Mouse (Mus musculus) kidney, embryonic 15.5 days (tissue): Measurements from ENCODE around the gene Glycam1. TPM values are rescaled to one million over a fixed set of nuclear protein-coding genes. Genes with fewer than 3 reads are reported as not detected.
"Not testable (repeated sequence)": the region's sequence is repeated elsewhere in the genome, so short reads cannot be mapped to it uniquely, and the experiment has no call there.

Source experiments
- ATAC-seq: fragments of 200-750 bp; cut with Nextera tagmentation; replicated peaks from 2 replicates; pipeline ENCODE4 v1.8.0; 2017; ENCODE audit warnings: moderate TSS enrichment; ENCODE audit not compliant: low FRiP score
- H3K27ac ChIP-seq: fragments of 300-500 bp; sonication (generic); 2 replicates; pipeline ENCODE4 v1.5.1; 2015; ENCODE audit warnings: mild to moderate bottlenecking, inconsistent platforms
- H3K27me3 ChIP-seq: fragments of 300-500 bp; sonication (generic); 2 replicates; pipeline ENCODE4 v1.6.1; 2015; ENCODE audit warnings: inconsistent platforms
- H3K36me3 ChIP-seq: fragments of 300-500 bp; sonication (generic); 2 replicates; pipeline ENCODE4 v1.6.1; 2015; ENCODE audit warnings: inconsistent platforms
- H3K4me1 ChIP-seq: fragments of 300-500 bp; sonication (generic); 2 replicates; pipeline ENCODE4 v1.6.1; 2015; ENCODE audit warnings: inconsistent platforms
- H3K4me2 ChIP-seq: fragments of 300-500 bp; sonication (generic); 2 replicates; pipeline ENCODE4 v1.6.1; 2015; ENCODE audit warnings: moderate library complexity, mild to moderate bottlenecking, inconsistent platforms
- H3K4me3 ChIP-seq: fragments of 300-500 bp; sonication (generic); replicated peaks from 2 replicates; pipeline ENCODE4 v1.5.1; 2015; ENCODE audit warnings: mild to moderate bottlenecking, inconsistent platforms
- H3K9ac ChIP-seq: fragments of 300-500 bp; sonication (generic); 2 replicates; pipeline ENCODE4 v1.6.1; 2015; ENCODE audit warnings: mild to moderate bottlenecking, inconsistent platforms
- H3K9me3 ChIP-seq: fragments of 300-500 bp; sonication (generic); replicated peaks from 2 replicates; pipeline ENCODE4 v1.6.1; 2016; ENCODE audit warnings: inconsistent platforms
- WGBS: fragments of 180-500 bp; shearing (Covaris S2); methylation state at CpG from one replicate; pipeline ENCODE4 v1.1.7; 2015; ENCODE audit warnings: mixed read lengths; 5-methylcytosine and 5-hydroxymethylcytosine counted together
- polyA plus RNA-seq: library from polyadenylated mRNA; unstranded; fragments of >200 nt; fragmentation: Nextera tagmentation; extraction: Ambion mirVana; gene quantifications from 2 replicates; pipeline ENCODE4 v1.2.1, GENCODE M21; 2015

Gene Glycam1
- polyA plus RNA-seq = not detected in 2 replicates

GRCm38 (mm10) chr15:103564981-103565380 lies at the start of gene Glycam1:
Gene Glycam1, minus strand, starts transcription at chr15:103565081.
- H3K27ac ChIP-seq = no peak within 1 kb of the TSS
- H3K4me2 ChIP-seq = no peak within 1 kb of the TSS
- no peaks in the 10 kb centered on the region for H3K4me1 ChIP-seq
- H3K9me3 ChIP-seq = no peaks in the 10 kb centered on the region
- no peaks in the 10 kb centered on the region for H3K36me3 ChIP-seq
- no peak within 1 kb of the TSS for H3K9ac ChIP-seq
- ATAC-seq = no peak
- H3K27me3 ChIP-seq = no peaks in the 10 kb centered on the region
- no peak within 1 kb of the TSS for H3K4me3 ChIP-seq

GRCm38 (mm10) chr15:103604481-103604880 lies 39.6 kb upstream of the Glycam1 start:
- Histone ChIP-seq H3K36me3 (no peaks in the 10 kb centered on the region), H3K4me3 (no peak overlapping the region), H3K9ac (no peak overlapping the region), H3K9me3 (no peaks in the 10 kb centered on the region; the same call in 1 of the 2 replicates), H3K27me3 (no peaks in the 10 kb centered on the region), H3K4me1 (no peaks in the 10 kb centered on the region), H3K27ac (no peak overlapping the region), H3K4me2 (no peak overlapping the region)
- no peak for ATAC-seq
- WGBS = 97% methylated on average over 1 of the region's 1 CpGs

DNA sequence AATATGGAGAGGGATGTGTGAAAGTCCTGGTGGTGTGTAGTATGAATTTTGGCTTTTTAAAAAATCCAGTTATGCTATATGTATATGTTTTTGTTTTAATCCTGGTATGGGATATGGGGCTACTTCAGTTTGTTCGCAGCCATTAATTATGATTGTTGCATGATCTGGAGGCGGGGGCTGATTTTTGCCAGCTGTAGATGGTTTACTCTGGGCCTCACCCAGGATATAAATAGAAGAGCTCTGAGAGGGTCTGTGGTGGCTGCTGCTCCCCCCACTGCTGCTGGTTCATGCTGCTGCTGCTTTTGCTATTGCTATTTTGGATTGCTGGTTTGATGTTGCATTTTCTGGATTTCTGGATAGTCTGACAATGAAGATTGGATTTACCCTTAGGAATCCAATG lies 25.9 kb upstream of the Glycam1 start:
- H3K36me3 ChIP-seq = no peaks in the 10 kb centered on the region
- H3K4me3 ChIP-seq = no peak overlapping the region
- H3K9ac ChIP-seq = no peak overlapping the region
- no peak overlapping the region for H3K27ac ChIP-seq
- H3K9me3 ChIP-seq = no peaks in the 10 kb centered on the region
- no peak for ATAC-seq
- H3K27me3 ChIP-seq = no peaks in the 10 kb centered on the region
- no peaks in the 10 kb centered on the region for H3K4me1 ChIP-seq
- 83% methylated on average over 2 of the region's 2 CpGs for WGBS
- H3K4me2 ChIP-seq = no peak overlapping the region

DNA sequence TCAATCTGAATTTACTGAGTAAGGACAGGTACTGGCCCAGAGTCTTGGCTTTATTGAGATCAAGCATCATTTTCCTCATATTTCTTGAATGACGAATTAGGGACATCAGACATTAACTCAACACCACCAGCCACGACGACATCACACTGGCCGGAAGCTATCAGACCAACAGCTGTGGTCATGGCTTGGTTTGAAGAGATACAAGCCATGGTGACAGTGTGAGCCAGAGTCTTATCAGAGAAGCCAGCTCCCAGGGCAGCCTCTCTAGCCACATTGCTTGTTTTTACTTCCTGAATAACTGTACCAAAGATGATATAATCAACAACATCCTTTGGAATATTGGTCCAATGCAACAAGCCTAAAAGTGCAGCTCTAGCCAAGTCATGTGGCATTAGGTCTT lies 22.9 kb upstream of the Glycam1 start:
- not testable (repeated sequence) for ATAC-seq, H3K4me2 ChIP-seq, H3K27ac ChIP-seq, H3K4me3 ChIP-seq, H3K9ac ChIP-seq, H3K9me3 ChIP-seq, H3K36me3 ChIP-seq, H3K4me1 ChIP-seq, H3K27me3 ChIP-seq
- 85% methylated on average over 4 of the region's 4 CpGs for WGBS

- no peak for ATAC-seq
- H3K9me3 ChIP-seq = no peaks in the 10 kb centered on the region
- no peaks in the 10 kb centered on the region for H3K27me3 ChIP-seq
- no peaks in the 10 kb centered on the region for H3K36me3 ChIP-seq
- no peak overlapping the region for H3K4me3 ChIP-seq
- H3K4me2 ChIP-seq = no peak overlapping the region
- WGBS = 78% methylated on average over 2 of the region's 2 CpGs
- no peaks in the 10 kb centered on the region for H3K4me1 ChIP-seq
- H3K27ac ChIP-seq = no peak overlapping the region
- H3K9ac ChIP-seq = no peak overlapping the region
Measured at GRCm38 (mm10) chr15:103585876-103586275, 21.0 kb upstream of the Glycam1 start.

- WGBS = 45% methylated on average over 3 of the region's 3 CpGs
- no peaks in the 10 kb centered on the region for H3K9me3 ChIP-seq
- ATAC-seq = no peak; the same call in 1 of the 2 replicates
Measured at GRCm38 (mm10) chr15:103552096-103552690, 12.7 kb downstream of the Glycam1 start.

DNA sequence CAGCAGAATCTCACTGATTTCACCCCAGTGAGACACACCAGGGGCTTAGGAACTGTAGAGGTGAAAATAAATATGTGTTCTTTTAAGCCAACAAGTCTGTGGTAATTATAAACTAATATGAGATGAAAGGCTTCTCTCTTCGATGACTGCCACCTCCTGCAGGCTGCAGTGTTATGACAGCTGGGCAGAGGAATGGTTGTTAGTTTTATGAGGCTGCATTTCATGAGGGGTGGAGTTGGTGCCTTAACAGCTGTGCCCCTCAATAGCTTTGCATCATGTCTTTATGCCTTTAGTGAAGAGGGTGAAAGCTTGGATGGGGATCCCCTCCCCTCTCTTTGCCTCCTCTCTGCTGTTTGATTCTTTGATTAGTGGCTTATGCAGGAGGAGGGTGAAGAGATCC lies 13.8 kb downstream of the Glycam1 start:
- Histone ChIP-seq H3K27me3 (no peaks in the 10 kb centered on the region), H3K4me2 (no peak overlapping the region), H3K4me3 (no peak overlapping the region), H3K9me3 (no peaks in the 10 kb centered on the region), H3K4me1 (no peaks in the 10 kb centered on the region), H3K9ac (no peak overlapping the region), H3K27ac (no peak overlapping the region), H3K36me3 (no peaks in the 10 kb centered on the region)
- 0% methylated on average over 1 of the region's 1 CpGs for WGBS
- ATAC-seq = no peak

More at GRCm38 (mm10) chr15:103552096-103552690, 12.7 kb downstream of the Glycam1 start:
- H3K36me3 ChIP-seq = no peaks in the 10 kb centered on the region
- H3K9ac ChIP-seq = no peak overlapping the region
- no peak overlapping the region for H3K27ac ChIP-seq
- H3K4me1 ChIP-seq = no peaks in the 10 kb centered on the region
- H3K4me3 ChIP-seq = no peak overlapping the region
- H3K27me3 ChIP-seq = no peaks in the 10 kb centered on the region
- no peak overlapping the region for H3K4me2 ChIP-seq

GRCm38 (mm10) chr15:103549475-103549874 lies 15.4 kb downstream of the Glycam1 start:
- WGBS = 86% methylated on average over 1 of the region's 1 CpGs
- Histone ChIP-seq H3K27ac (no peak overlapping the region), H3K4me3 (no peak overlapping the region), H3K4me1 (no peaks in the 10 kb centered on the region), H3K9ac (no peak overlapping the region), H3K9me3 (no peaks in the 10 kb centered on the region), H3K27me3 (no peaks in the 10 kb centered on the region), H3K36me3 (no peaks in the 10 kb centered on the region), H3K4me2 (no peak overlapping the region)
- no peak for ATAC-seq

DNA sequence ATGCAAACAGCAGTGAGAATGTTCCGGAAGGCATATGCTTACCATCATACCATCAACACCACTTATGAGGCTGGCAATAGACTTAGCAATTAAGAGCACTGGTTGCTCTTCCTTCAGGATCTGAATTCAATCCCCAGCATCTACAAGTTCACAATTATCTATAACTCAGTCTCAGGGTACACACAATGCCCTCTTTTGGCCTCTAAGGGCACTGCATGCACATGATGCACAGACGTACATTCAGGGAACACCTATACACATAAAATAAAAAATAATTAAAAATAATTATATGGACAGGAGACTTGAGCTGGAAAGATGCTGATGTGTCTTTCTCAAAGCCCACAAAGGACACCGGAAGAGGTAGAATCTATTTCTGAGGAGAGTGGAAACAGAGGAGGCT lies 16.9 kb downstream of the Glycam1 start:
- no peak overlapping the region for H3K4me3 ChIP-seq
- 84% methylated on average over 3 of the region's 3 CpGs for WGBS
- no peak overlapping the region for H3K27ac ChIP-seq
- H3K4me2 ChIP-seq = no peak overlapping the region
- no peak overlapping the region for H3K9ac ChIP-seq
- ATAC-seq = no peak
- no peaks in the 10 kb centered on the region for H3K36me3 ChIP-seq
- H3K9me3 ChIP-seq = no peaks in the 10 kb centered on the region
- no peaks in the 10 kb centered on the region for H3K27me3 ChIP-seq
- H3K4me1 ChIP-seq = no peaks in the 10 kb centered on the region

DNA sequence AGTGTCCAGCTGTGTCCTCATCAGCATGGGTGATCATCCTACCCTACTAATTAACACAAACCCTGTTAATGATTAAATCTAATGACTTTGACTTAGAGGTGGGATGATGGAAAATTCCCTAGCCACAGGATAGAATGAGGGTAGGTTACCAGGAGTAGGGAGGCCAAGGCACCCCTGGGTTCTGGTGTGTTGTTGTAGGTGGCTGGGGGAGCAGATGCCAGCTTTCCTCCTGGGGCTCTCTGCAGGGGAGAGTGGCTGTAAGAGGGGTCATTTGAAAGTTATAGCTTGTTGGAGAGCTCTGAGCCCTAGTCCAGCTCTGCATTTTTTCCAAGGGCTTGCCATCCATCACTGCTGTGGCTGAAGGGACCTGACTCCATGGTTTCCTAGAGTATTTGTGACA lies 22.4 kb downstream of the Glycam1 start:
- H3K4me2 ChIP-seq = no peak overlapping the region
- no peak overlapping the region for H3K9ac ChIP-seq
- no peak for ATAC-seq
- H3K4me3 ChIP-seq = no peak overlapping the region
- H3K36me3 ChIP-seq = no peaks in the 10 kb centered on the region
- no peak overlapping the region for H3K27ac ChIP-seq
- peaks cover 31% of the 10 kb centered on the region for H3K4me1 ChIP-seq
- peaks cover 23% of the 10 kb centered on the region for H3K27me3 ChIP-seq
- no peaks in the 10 kb centered on the region for H3K9me3 ChIP-seq

DNA sequence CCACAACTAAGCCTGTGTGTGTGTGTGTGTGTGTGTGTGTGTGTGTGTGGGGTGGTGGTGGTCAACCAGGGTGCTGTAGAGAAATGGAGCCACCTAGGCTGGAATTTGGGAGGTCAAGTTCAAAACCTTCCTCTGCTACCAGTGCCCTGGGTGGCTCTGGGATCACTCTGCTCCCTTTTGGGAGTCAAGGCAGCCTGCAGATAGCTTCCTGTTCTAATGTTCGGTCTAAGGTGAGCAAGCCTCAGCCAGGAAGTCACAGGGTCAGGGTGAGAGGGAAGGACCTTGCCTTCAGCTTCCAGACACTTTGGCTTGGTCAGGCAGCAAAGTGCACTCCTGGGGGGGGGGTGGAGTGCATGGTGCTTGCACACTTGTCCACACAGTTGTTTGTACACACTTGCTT lies 24.2 kb downstream of the Glycam1 start:
- Histone ChIP-seq H3K9me3 (no peaks in the 10 kb centered on the region), H3K27ac (no peak overlapping the region), H3K9ac (no peak overlapping the region), H3K4me1 (peaks cover 42% of the 10 kb centered on the region), H3K36me3 (no peaks in the 10 kb centered on the region), H3K27me3 (peaks cover 38% of the 10 kb centered on the region), H3K4me2 (no peak overlapping the region), H3K4me3 (no peak overlapping the region)
- no peak for ATAC-seq
- WGBS = 30% methylated on average over 1 of the region's 1 CpGs

GRCm38 (mm10) chr15:103539259-103539658 lies 25.6 kb downstream of the Glycam1 start:
- Histone ChIP-seq H3K4me3 (no peak overlapping the region), H3K27me3 (peaks cover 43% of the 10 kb centered on the region), H3K9me3 (no peaks in the 10 kb centered on the region), H3K27ac (no peak overlapping the region), H3K4me2 (no peak overlapping the region), H3K9ac (no peak overlapping the region), H3K4me1 (peaks cover 42% of the 10 kb centered on the region), H3K36me3 (no peaks in the 10 kb centered on the region)
- ATAC-seq = peak; percentile 46; the same call in 1 of the 2 replicates
- 19% methylated on average over 2 of the region's 2 CpGs for WGBS

DNA sequence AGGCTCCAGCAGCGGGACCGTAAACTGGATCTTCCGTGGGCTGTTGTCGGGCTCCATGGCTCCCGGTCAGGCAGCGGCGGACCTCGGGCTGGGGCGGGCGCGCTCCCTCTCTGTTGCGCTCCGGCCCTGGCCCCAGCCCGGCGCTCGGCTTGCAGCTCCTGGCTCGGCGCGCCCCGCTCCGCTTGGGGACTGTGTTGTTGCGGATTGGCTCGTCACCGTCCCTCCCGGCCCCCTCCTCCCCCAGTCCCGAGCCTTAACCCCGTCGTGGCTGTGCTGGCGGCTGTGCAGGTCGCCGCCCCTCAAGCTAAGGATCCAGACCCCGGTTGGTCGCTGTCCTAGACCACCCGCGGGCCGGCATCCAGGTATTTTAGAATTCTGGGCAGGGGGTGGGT lies 27.1 kb downstream of the Glycam1 start, which contains the start of gene Ppp1r1a:
Gene Ppp1r1a (minus strand): TSS at position 182 of the 392 bp plus-strand sequence.
- no peaks in the 10 kb centered on the region for H3K36me3 ChIP-seq
- no peaks in the 10 kb centered on the region for H3K9me3 ChIP-seq
- H3K27ac ChIP-seq = no peak within 1 kb of the TSS; the same call in 1 of the 2 replicates
- peaks cover 43% of the 10 kb centered on the region for H3K27me3 ChIP-seq
- H3K4me2 ChIP-seq = peak within 1 kb of the TSS; percentile 92
- ATAC-seq = peak; percentile 78
- peak within 1 kb of the TSS; percentile 69 for H3K4me3 ChIP-seq
- under 1% methylated on average over 36 of the region's 36 CpGs for WGBS
- peaks cover 42% of the 10 kb centered on the region for H3K4me1 ChIP-seq
- H3K9ac ChIP-seq = peak within 1 kb of the TSS; percentile 53
